Mouse (Mus musculus) ES-E14 (cell line): ENCODE data around the gene Utrn. TPM values are rescaled to one million over a fixed set of nuclear protein-coding genes. Genes with fewer than 3 reads are reported as not detected.
A peak's percentile ranks its signal among the peaks of the same experiment; 100 is the strongest.

Experiments
- DNase-seq: peaks from one replicate; pipeline ENCODE4 v3.0.0-alpha.2; 2013; ENCODE audit warnings: low read depth, low spot score
- H3K27ac ChIP-seq: 2 replicates; pipeline ENCODE4 v1.5.1; 2012; ENCODE audit warnings: low read depth, mild to moderate bottlenecking, low read length, moderate library complexity, mixed read lengths; ENCODE audit not compliant: poor library complexity, insufficient read depth, severe bottlenecking
- H3K36me3 ChIP-seq: 2 replicates; pipeline ENCODE4 v1.6.1; 2012; ENCODE audit warnings: mild to moderate bottlenecking, low read length, moderate library complexity, mixed read lengths; ENCODE audit not compliant: control insufficient read depth, poor library complexity, insufficient read depth, severe bottlenecking
- H3K4me1 ChIP-seq, 2 experiments: fragments of 150-350 bp in 1 of 2; sonication (generic) in 1 of 2; 2 replicates each; pipeline ENCODE4 v1.6.1; 2012; ENCODE audit warnings: low read length in 2 of 2, mild to moderate bottlenecking in 1 of 2, mixed read lengths in 1 of 2; ENCODE audit not compliant: control insufficient read depth in 2 of 2, insufficient read depth in 2 of 2, poor library complexity in 1 of 2
- H3K4me3 ChIP-seq, 2 experiments: fragments of 150-350 bp in 1 of 2; sonication (generic) in 1 of 2; 2 replicates each; pipeline ENCODE4 v1.5.1; 2012; ENCODE audit warnings: low read length in 2 of 2, low read depth in 1 of 2, mild to moderate bottlenecking in 1 of 2, mixed read lengths in 1 of 2; ENCODE audit not compliant: insufficient read depth in 1 of 2, poor library complexity in 1 of 2, severe bottlenecking in 1 of 2
- H3K9ac ChIP-seq: 2 replicates; pipeline ENCODE4 v1.6.1; 2012; ENCODE audit warnings: low read depth, mild to moderate bottlenecking, low read length, mixed read lengths; ENCODE audit not compliant: poor library complexity, insufficient read depth, severe bottlenecking
- H3K9me3 ChIP-seq: fragments of 150-350 bp; sonication (generic); 2 replicates; pipeline ENCODE4 v1.6.1; 2012; ENCODE audit warnings: low read depth, mild to moderate bottlenecking, low read length; ENCODE audit not compliant: control insufficient read depth, insufficient read depth
- CHD2 ChIP-seq: IDR thresholded peaks from 2 replicates; pipeline ENCODE4 v1.6.1; 2014; ENCODE audit warnings: mild to moderate bottlenecking, low read depth, low read length, inconsistent platforms
- HCFC1 ChIP-seq: IDR thresholded peaks from 2 replicates; pipeline ENCODE4 v1.6.1; 2012; ENCODE audit warnings: low read length, inconsistent platforms, borderline replicate concordance; ENCODE audit not compliant: insufficient read depth
- MAFK ChIP-seq: IDR thresholded peaks from 2 replicates; pipeline ENCODE4 v1.6.1; 2014; ENCODE audit warnings: mild to moderate bottlenecking, low read depth, low read length, inconsistent platforms; ENCODE audit not compliant: insufficient read depth
- ZC3H11A ChIP-seq: IDR thresholded peaks from 2 replicates; pipeline ENCODE4 v1.6.1; 2012; ENCODE audit warnings: low read depth, mild to moderate bottlenecking, inconsistent platforms, low read length, borderline replicate concordance
- ZNF384 ChIP-seq: IDR thresholded peaks from 2 replicates; pipeline ENCODE4 v1.6.1; 2012; ENCODE audit warnings: low read depth, low read length, inconsistent platforms
- in situ Hi-C, 2 experiments: fragments of 600-800 bp; cut with MboI; formaldehyde crosslinking; loops; one replicate each; pipeline ENCODE4 v1.15.1; 2025; ENCODE audit warnings: low sequenced_read_pairs in 2 of 2, inconsistent platforms in 1 of 2; ENCODE audit not compliant: unreplicated experiment in 2 of 2
- total RNA-seq: library from RNA; depleted of rRNA; stranded (reverse); fragments of 300-350 nt; gene quantifications from 2 replicates; pipeline ENCODE4 v1.2.3, GENCODE M21; 2012

Utrn gene
- total RNA-seq, 1 experiment, result 66.9 TPM

DNA sequence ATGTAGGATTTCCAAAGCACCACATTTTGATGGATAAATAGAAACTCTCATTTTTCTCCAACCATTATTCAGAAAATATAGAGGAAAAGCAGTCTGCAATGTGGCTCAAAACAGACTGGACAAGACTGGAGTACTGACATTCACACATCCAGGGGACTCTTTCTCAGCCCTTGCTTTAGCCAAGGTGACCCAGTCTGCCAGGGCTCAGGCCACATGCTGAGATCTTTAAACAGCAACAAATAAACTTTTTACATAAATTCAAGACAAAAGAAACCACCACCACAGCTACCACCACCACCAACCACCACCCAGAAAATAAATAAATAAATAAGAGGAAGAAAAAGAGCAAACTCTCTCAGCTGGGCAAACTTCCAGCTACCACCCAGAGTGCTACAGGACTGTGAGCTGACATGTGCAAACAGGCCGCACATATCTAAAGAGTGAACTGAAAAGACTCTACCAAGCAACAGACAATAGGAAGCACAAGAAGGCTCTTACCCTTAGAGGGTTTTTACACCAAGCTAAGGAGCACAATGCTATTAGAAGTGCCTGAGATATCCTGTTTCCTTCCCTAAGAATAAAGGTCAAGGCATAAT, 319.1 kb downstream of the Utrn start:
- no peaks in the 10 kb centered on the region for H3K36me3 ChIP-seq
- H3K27ac ChIP-seq, result peak overlapping the region; percentile 82; the same call in 1 of the 2 replicates
- TF ChIP-seq MAFK (no peak), ZNF384 (no peak), HCFC1 (no peak), ZC3H11A (no peak), CHD2 (no peak)
- H3K4me1 ChIP-seq, result peaks cover 14 to 19% of the 10 kb centered on the region in 2 experiments
- H3K9ac ChIP-seq, result no peak overlapping the region
- H3K9me3 ChIP-seq, result no peaks in the 10 kb centered on the region
- in situ Hi-C loops, result no loop called here
- H3K4me3 ChIP-seq, result no peak overlapping the region
- no peak for DNase-seq

DNA sequence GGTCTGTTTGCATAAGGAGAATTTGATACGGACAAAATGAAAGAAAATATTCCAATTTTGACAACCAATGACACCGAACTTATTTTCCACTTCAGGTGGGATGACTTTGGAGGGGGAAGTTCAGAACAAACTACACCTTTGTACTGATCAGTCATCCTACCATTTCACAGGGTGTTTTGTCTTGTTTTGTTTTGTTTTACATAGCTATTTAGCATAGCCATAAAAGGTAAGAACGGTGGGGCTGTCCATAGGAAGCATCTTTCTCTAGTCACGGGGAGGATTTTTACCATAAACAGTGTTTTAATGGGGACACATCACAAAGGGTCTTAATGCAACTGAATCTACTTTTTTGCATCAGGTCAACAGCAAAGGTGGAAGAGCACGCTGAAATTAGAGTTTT, 319.9 kb downstream of the Utrn start:
- H3K4me3 ChIP-seq, result peak overlapping the region in 1 of 2 experiments; percentile 62; a peak in 2 of 4 replicates
- H3K27ac ChIP-seq, result peak overlapping the region; percentile 7; the same call in 1 of the 2 replicates
- H3K9ac ChIP-seq, result no peak overlapping the region

DNA sequence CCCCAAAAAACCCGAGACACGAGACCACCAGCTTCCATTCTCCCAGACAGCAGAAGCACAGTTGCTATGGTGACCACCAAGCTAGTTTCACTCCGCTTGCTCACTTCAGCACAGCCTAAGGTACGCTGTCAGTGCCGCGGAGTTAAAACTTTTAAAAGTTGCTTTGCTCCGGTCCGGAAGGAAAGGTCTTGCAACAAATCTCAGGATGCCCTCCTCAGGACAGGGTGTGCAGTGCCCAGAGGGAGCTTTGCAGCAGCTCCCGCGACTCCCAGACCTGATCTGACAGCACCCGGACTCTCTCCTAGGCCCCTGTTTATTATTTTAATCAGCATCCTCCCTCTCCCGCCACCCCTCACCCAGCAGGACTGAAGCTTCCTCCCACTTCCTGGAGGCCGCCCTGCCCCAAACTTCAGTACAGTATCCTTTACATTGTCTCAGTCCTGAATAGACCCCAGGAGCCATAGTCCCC, 320.5 kb downstream of the Utrn start:
- H3K9ac ChIP-seq, result peak overlapping the region; percentile 79; the same call in 1 of the 2 replicates
- DNase-seq, result no peak
- H3K4me1 ChIP-seq, result peaks cover 15% of the 10 kb centered on the region in 2 experiments
- TF ChIP-seq ZC3H11A (no peak), HCFC1 (no peak), CHD2 (no peak), MAFK (no peak), ZNF384 (no peak)
- H3K4me3 ChIP-seq, result peak overlapping the region; percentile 62 to 71
- peak overlapping the region; percentile 69; the same call in 1 of the 2 replicates for H3K27ac ChIP-seq
- H3K9me3 ChIP-seq, result no peaks in the 10 kb centered on the region
- in situ Hi-C loops, result no loop called here
- H3K36me3 ChIP-seq, result no peaks in the 10 kb centered on the region

More for the DNA sequence above, 319.9 kb downstream of the Utrn start:
- no peak for DNase-seq
- H3K4me1 ChIP-seq, result peaks cover 15 to 18% of the 10 kb centered on the region in 2 experiments
- H3K36me3 ChIP-seq, result no peaks in the 10 kb centered on the region
- in situ Hi-C loops, result no loop called here
- H3K9me3 ChIP-seq, result no peaks in the 10 kb centered on the region
- TF ChIP-seq ZNF384 (no peak), ZC3H11A (no peak), MAFK (no peak), CHD2 (no peak), HCFC1 (no peak)

- DNase-seq, result no peak
- Histone ChIP-seq H3K9me3 (no peaks in the 10 kb centered on the region), H3K36me3 (no peaks in the 10 kb centered on the region), H3K9ac (peak overlapping the region; percentile 70), H3K27ac (no peak overlapping the region), H3K4me1 (peaks cover 11 to 13% of the 10 kb centered on the region in 2 experiments), H3K4me3 (peak overlapping the region; percentile 61 to 67)
- no peak for TF ChIP-seq HCFC1
- no peak for TF ChIP-seq ZC3H11A
- no peak for TF ChIP-seq MAFK
- no peak for TF ChIP-seq ZNF384
- no peak for TF ChIP-seq CHD2
- in situ Hi-C loops, result no loop called here
These were observed 322.0 kb downstream of the Utrn start for GRCm38 (mm10) chr10:12547037-12547625.
